Mouse (Mus musculus) intestine, embryonic 14.5 days (tissue): ENCODE measurements around the gene Arl6ip4. TPM values are rescaled to one million over a fixed set of nuclear protein-coding genes. Genes with fewer than 3 reads are reported as not detected.

ENCODE experiments used
- ATAC-seq: fragments of 200-750 bp; cut with Nextera tagmentation; replicated peaks from 2 replicates; pipeline ENCODE4 v1.8.0; 2017; ENCODE audit warnings: low read depth, moderate number of reproducible peaks, moderate TSS enrichment, moderate library complexity; ENCODE audit not compliant: low FRiP score, low TSS enrichment
- DNase-seq: peaks from one replicate; pipeline ENCODE4 v3.0.0-alpha.2; 2018; ENCODE audit warnings: low spot score
- H3K27ac ChIP-seq: fragments of 300-500 bp; sonication (generic); 2 replicates; pipeline ENCODE4 v1.5.1; 2014; ENCODE audit warnings: low read depth, mild to moderate bottlenecking, control low read depth
- H3K27me3 ChIP-seq: fragments of 300-500 bp; sonication (generic); replicated peaks from 2 replicates; pipeline ENCODE4 v1.6.1; 2014; ENCODE audit warnings: low read length, control low read depth; ENCODE audit not compliant: control insufficient read depth, insufficient read depth
- H3K36me3 ChIP-seq: fragments of 300-500 bp; sonication (generic); 2 replicates; pipeline ENCODE4 v1.6.1; 2014; ENCODE audit warnings: low read length, control low read depth; ENCODE audit not compliant: control insufficient read depth, insufficient read depth
- H3K4me1 ChIP-seq: fragments of 300-500 bp; sonication (generic); replicated peaks from 2 replicates; pipeline ENCODE4 v1.6.1; 2014; ENCODE audit warnings: low read length, control low read depth, mixed read lengths; ENCODE audit not compliant: control insufficient read depth, insufficient read depth
- H3K4me2 ChIP-seq: fragments of 300-500 bp; sonication (generic); 2 replicates; pipeline ENCODE4 v1.6.1; 2014; ENCODE audit warnings: low read length
- H3K4me3 ChIP-seq: fragments of 300-500 bp; sonication (generic); 2 replicates; pipeline ENCODE4 v1.5.1; 2014; ENCODE audit warnings: low read depth, low read length, control low read depth, mixed read lengths
- H3K9ac ChIP-seq: fragments of 300-500 bp; sonication (generic); 2 replicates; pipeline ENCODE4 v1.6.1; 2014; ENCODE audit warnings: mild to moderate bottlenecking, low read length
- H3K9me3 ChIP-seq: fragments of 300-500 bp; sonication (generic); 2 replicates; pipeline ENCODE4 v1.6.1; 2016; ENCODE audit warnings: low read length, control low read depth; ENCODE audit not compliant: control insufficient read depth
- WGBS: fragments of 180-500 bp; shearing (Covaris S2); extraction: QIAGEN DNeasy Blood & Tissue Kit; methylation state at CpG from one replicate; pipeline ENCODE4 v1.1.7; 2014; 5-methylcytosine and 5-hydroxymethylcytosine counted together
- polyA plus RNA-seq: library from polyadenylated mRNA; unstranded; fragments of >200 nt; fragmentation: Nextera tagmentation; extraction: Ambion mirVana; gene quantifications from 2 replicates; pipeline ENCODE4 v1.2.1, GENCODE M21; 2014

The Arl6ip4 gene
- polyA plus RNA-seq, 1 experiment from 2014 or later = 99.9 TPM

DNA sequence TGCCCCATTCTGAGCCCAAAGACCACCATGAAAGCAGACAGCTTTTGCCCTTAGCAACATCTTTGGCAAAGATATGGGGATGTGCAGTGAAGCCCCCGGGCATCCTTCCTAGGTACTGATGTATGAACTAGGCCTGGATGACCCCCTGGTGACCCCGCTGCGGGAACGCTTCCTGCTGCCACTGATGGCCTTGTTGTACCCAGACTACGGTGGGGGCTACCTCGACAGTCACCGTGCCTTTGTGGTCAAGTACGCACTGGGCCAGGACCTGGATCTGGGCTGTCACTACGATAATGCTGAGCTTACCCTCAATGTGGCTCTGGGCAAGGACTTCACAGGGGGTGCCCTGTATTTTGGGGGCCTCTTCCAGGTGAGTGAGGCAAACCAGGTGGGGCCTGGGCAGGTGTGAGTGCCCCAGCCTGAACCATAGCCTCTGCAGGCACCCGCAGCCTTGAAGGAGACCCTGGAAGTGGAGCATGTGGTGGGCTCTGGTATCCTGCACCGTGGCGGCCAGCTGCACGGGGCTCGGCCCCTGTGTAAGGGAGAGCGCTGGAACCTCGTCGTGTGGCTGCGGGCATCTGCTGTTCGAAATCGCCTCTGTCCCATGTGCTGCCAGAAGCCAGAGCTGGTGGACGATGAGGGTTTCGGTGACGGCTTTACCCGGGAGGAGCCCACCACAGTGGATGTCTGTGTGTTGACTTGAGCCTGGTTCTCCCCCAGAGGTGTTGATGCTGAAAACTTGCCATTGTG, 1.4 kb upstream of the Arl6ip4 start:
- Histone ChIP-seq H3K9me3 (no peaks in the 10 kb centered on the region), H3K4me2 (no peak overlapping the region), H3K9ac (no peak overlapping the region), H3K4me3 (no peak overlapping the region), H3K4me1 (peaks cover 21% of the 10 kb centered on the region), H3K27ac (no peak overlapping the region), H3K27me3 (no peaks in the 10 kb centered on the region), H3K36me3 (peaks cover 34% of the 10 kb centered on the region)
- no peak for ATAC-seq
- no peak for DNase-seq
- WGBS = 93% methylated on average over 24 of the region's 24 CpGs

DNA sequence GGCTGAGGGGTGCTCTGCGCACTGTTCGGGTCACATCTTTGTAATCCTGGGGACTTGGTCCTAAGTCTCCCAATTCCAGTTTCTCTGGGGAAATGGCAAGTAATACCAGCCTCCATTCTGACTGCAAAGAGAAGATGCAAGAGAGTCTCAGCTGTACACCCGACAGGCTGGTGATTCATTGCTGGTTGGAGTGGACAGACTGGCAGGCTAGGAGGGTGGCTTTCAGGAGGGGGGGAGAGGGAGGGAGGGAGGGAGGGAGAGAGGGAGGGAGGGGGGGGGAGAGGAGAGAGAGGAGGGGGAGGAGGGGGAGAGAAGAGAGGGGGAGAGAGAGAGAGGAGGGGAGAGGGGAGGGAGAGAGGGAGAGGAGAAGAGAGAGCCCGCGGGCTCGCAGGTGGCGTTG, 358 bp upstream of the Arl6ip4 start:
- Histone ChIP-seq H3K27me3 (no peaks in the 10 kb centered on the region), H3K27ac (no peak overlapping the region), H3K4me3 (peak overlapping the region; percentile 98), H3K36me3 (peaks cover 44% of the 10 kb centered on the region), H3K9ac (peak overlapping the region; percentile 93), H3K4me2 (peak overlapping the region; percentile 98), H3K9me3 (no peaks in the 10 kb centered on the region), H3K4me1 (peaks cover 21% of the 10 kb centered on the region)
- 23% methylated on average over 7 of the region's 7 CpGs for WGBS
- no peak for ATAC-seq
- no peak for DNase-seq

DNA sequence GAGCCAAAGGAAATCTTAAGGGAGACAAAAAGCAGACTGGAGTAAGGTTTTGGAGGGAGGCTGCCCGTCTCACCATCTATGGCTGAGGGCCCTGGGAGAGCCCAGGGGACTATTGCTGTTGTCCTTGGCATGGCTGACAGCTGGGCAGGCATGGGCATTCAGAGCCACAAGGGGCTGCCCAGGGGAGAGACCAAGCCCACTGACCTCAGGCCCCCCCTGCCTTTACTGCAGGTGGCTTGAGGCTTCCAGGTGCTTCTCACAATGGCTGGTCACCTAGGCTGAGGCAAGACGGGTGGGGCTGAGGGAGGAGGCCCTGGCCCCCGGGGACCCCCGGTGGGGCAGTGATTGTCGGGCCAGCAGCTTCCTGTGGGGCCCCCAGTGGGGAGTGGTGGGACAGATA, 3.3 kb downstream of the Arl6ip4 start:
- H3K4me3 ChIP-seq = no peak overlapping the region
- no peak for ATAC-seq
- 64% methylated on average over 5 of the region's 5 CpGs for WGBS

DNA sequence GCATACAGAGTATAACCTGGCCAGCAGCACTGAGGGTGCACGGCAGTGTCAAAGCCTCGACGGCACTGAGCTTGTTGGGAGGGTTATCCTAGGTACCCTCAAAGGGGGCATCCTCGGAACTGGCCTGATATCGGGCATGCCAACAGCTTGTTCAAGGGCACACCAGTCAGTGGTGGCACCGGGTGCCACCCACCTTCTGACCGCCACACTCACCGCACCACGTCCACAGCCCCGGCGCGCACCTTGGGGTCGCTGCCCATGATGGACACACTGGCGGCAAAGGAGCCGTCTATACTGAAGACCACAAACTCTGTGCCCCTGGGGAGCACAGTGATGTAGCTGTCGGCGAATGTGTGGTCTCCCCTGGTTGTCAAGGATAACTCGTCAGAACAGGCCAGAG, 6.5 kb downstream of the Arl6ip4 start:
- Histone ChIP-seq H3K9me3 (no peaks in the 10 kb centered on the region), H3K4me1 (no peaks in the 10 kb centered on the region; the same call in 1 of the 2 replicates), H3K4me2 (no peak overlapping the region), H3K4me3 (no peak overlapping the region), H3K36me3 (peaks cover 55% of the 10 kb centered on the region), H3K9ac (no peak overlapping the region), H3K27me3 (no peaks in the 10 kb centered on the region), H3K27ac (no peak overlapping the region)
- no peak for DNase-seq
- 86% methylated on average over 18 of the region's 18 CpGs for whole genome bisulfite sequencing
- no peak for ATAC-seq

More for the DNA sequence above, 3.3 kb downstream of the Arl6ip4 start:
- Histone ChIP-seq H3K36me3 (peaks cover 64% of the 10 kb centered on the region), H3K9me3 (no peaks in the 10 kb centered on the region), H3K9ac (no peak overlapping the region), H3K27me3 (no peaks in the 10 kb centered on the region), H3K4me2 (no peak overlapping the region), H3K27ac (no peak overlapping the region), H3K4me1 (peaks cover 9% of the 10 kb centered on the region)
- no peak for DNase-seq

DNA sequence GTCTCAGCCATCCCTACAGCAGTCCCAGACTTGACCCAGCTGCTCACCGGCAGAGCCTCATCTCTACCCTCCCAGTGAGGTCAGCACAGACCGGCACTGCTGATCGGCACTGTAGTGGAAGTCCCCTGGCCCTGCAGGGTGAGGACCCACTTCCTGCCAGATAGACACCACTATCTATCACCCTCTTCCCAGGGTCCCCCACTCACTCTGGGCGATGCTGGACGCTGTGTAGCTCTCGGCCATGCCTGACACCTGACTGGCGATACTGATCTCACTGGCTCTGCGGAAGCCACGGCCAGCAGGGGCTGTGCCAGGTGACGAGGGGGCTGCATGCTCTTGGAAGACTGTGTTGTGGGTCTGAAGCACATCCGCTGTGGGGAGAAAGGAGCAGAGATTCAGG, 9.2 kb downstream of the Arl6ip4 start:
- ATAC-seq = no peak
- no peaks in the 10 kb centered on the region for H3K9me3 ChIP-seq
- WGBS = 90% methylated on average over 11 of the region's 11 CpGs
- H3K27ac ChIP-seq = no peak overlapping the region
- H3K27me3 ChIP-seq = no peaks in the 10 kb centered on the region
- H3K4me2 ChIP-seq = no peak overlapping the region
- no peak overlapping the region for H3K9ac ChIP-seq
- no peak for DNase-seq
- H3K36me3 ChIP-seq = peaks cover 50% of the 10 kb centered on the region
- no peak overlapping the region for H3K4me3 ChIP-seq
- H3K4me1 ChIP-seq = no peaks in the 10 kb centered on the region

DNA sequence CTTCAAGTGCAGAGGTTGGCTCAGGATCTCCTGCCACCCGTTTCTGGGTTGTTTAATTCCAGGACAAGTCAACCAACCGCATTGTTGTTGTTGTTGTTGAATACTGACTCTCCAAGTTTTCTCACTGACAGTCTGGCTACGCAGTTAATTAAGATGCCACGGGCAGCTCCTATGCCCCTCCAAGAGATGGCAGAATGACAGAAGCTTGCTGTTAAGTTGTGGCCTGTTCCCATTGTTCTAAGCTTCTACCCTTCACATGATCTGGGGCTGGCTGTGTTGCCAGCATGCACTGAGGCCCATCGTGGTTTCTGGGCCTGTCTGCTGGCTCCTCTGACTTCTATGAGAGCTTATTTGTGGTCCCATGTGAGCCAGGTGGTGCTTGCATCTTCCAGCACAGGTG, 18.4 kb downstream of the Arl6ip4 start:
- H3K27me3 ChIP-seq = no peaks in the 10 kb centered on the region
- no peak overlapping the region for H3K9ac ChIP-seq
- no peak for DNase-seq
- H3K4me1 ChIP-seq = no peaks in the 10 kb centered on the region
- 86% methylated on average over 5 of the region's 5 CpGs for WGBS
- no peak overlapping the region for H3K4me2 ChIP-seq
- H3K9me3 ChIP-seq = no peaks in the 10 kb centered on the region
- H3K27ac ChIP-seq = no peak overlapping the region
- no peak for ATAC-seq
- H3K36me3 ChIP-seq = peaks cover 18% of the 10 kb centered on the region; the same call in 1 of the 2 replicates
- H3K4me3 ChIP-seq = no peak overlapping the region

DNA sequence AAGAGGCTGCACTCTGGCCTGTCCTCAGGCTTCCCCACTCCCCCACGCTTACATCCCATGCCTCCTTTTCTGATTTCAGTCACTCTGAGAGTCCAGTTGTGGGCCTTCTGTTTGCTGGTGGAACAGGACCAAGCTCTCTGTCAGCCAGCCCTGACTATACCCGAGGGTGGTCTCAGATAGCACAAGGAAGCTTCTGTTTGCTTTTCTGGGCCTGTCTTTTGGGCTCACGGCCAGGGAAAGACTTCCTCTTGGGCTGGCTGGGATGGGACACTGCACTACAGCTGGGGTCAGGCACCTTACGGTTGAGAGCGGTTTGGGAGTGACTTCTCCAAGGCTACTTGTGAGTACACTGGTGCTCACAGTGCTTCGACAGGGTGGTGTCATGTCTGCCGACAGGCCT, 22.2 kb downstream of the Arl6ip4 start:
- ATAC-seq (no peak), DNase-seq (no peak)

DNA sequence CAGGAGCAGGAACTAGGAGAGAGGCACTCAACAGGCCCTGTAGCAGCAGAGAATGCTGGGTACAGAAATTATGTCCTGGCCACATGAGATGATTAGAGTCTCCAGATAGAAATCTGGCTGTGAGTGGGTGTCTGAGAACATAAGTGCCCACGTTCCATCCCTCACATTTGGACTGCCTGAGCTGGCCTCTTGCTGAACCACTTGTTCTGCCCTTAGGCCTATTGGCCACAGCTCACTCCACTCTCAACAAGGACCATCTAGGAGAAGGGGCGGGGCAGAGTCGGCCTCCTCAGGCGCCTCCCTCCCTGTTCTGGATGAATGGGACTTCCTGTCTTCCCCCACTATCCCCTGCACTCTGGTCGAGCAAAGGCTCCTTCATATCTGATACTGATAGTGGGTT, 33.1 kb downstream of the Arl6ip4 start:
- Histone ChIP-seq H3K4me3 (no peak overlapping the region), H3K27ac (no peak overlapping the region), H3K9ac (no peak overlapping the region), H3K4me1 (no peaks in the 10 kb centered on the region), H3K36me3 (no peaks in the 10 kb centered on the region), H3K9me3 (no peaks in the 10 kb centered on the region), H3K27me3 (no peaks in the 10 kb centered on the region), H3K4me2 (no peak overlapping the region)
- ATAC-seq = no peak
- WGBS = 66% methylated on average over 5 of the region's 5 CpGs
- no peak for DNase-seq

More for the DNA sequence above, 22.2 kb downstream of the Arl6ip4 start:
- H3K4me3 ChIP-seq = no peak overlapping the region
- no peaks in the 10 kb centered on the region for H3K4me1 ChIP-seq
- no peak overlapping the region for H3K4me2 ChIP-seq
- H3K27me3 ChIP-seq = no peaks in the 10 kb centered on the region
- peaks cover 20% of the 10 kb centered on the region for H3K36me3 ChIP-seq
- no peak overlapping the region for H3K27ac ChIP-seq
- H3K9me3 ChIP-seq = no peaks in the 10 kb centered on the region
- WGBS = 67% methylated on average over 7 of the region's 7 CpGs
- no peak overlapping the region for H3K9ac ChIP-seq

DNA sequence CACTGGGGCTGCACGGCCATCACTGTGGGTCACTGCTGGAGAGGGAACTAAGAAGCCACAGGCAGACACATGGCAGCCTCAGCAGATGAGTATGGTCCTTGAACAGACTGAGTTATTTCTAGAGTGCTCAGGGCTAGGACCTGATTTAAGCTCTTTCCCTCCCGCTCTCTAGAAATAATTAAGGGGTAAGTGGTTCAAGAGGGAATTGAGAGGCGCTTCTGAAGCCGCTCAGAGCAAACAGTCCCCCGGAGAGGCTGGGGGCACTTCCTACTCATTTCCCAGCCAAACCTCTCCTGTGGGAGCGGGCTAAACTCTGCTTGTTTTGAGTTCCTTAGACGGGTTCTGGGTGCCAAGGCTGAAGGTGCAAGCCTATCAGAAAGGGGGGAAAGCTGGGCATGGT, 35.0 kb downstream of the Arl6ip4 start:
- ATAC-seq (no peak), DNase-seq (no peak)
- H3K4me3 ChIP-seq = no peak overlapping the region
- H3K27ac ChIP-seq = no peak overlapping the region
- H3K4me1 ChIP-seq = no peaks in the 10 kb centered on the region
- H3K4me2 ChIP-seq = no peak overlapping the region
- no peaks in the 10 kb centered on the region for H3K36me3 ChIP-seq
- H3K9me3 ChIP-seq = no peaks in the 10 kb centered on the region
- H3K27me3 ChIP-seq = no peaks in the 10 kb centered on the region
- WGBS = 83% methylated on average over 7 of the region's 7 CpGs
- H3K9ac ChIP-seq = no peak overlapping the region
